Mouse (Mus musculus) myocyte (in vitro differentiated cells): ENCODE data around the gene Adcy2. TPM values are rescaled to one million over a fixed set of nuclear protein-coding genes. Genes with fewer than 3 reads are reported as not detected.

Experiments used
- H3K27me3 ChIP-seq: one replicate; pipeline ENCODE4 v1.6.1; 2011; ENCODE audit not compliant: control insufficient read depth, insufficient read depth, insufficient read length
- H3K36me3 ChIP-seq: one replicate; pipeline ENCODE4 v1.6.1; 2011; ENCODE audit not compliant: control insufficient read depth, insufficient read depth
- H3K4me2 ChIP-seq: one replicate; pipeline ENCODE4 v1.6.1; 2011; ENCODE audit warnings: low read depth, control low read depth
- H3K4me3 ChIP-seq: one replicate; pipeline ENCODE4 v1.5.1; 2011; ENCODE audit warnings: mild to moderate bottlenecking, control low read depth, moderate library complexity
- H3K79me2 ChIP-seq: one replicate; pipeline ENCODE4 v1.6.1; 2011; ENCODE audit not compliant: control insufficient read depth, insufficient read depth
- H3ac ChIP-seq: one replicate; pipeline ENCODE4 v1.6.1; 2011; ENCODE audit not compliant: control insufficient read depth, insufficient read length
- CEBPB ChIP-seq: IDR thresholded peaks from 2 replicates; pipeline ENCODE4 v1.6.1; 2011; ENCODE audit warnings: mild to moderate bottlenecking, moderate library complexity; ENCODE audit not compliant: poor library complexity, insufficient read depth, severe bottlenecking
- E2F4 ChIP-seq: IDR thresholded peaks from one replicate; pipeline ENCODE4 v1.6.1; 2011; ENCODE audit warnings: mild to moderate bottlenecking, control low read depth, moderate library complexity; ENCODE audit not compliant: insufficient read depth
- MAX ChIP-seq: IDR thresholded peaks from one replicate; pipeline ENCODE4 v1.6.1; 2011; ENCODE audit warnings: low read depth, mild to moderate bottlenecking, control low read depth
- MYOD1 ChIP-seq, 3 experiments: IDR thresholded peaks; one replicate each; pipeline ENCODE4 v1.6.1; 2011; ENCODE audit warnings: control low read depth in 2 of 3, low read depth in 2 of 3, mild to moderate bottlenecking in 2 of 3, moderate library complexity in 1 of 3; ENCODE audit not compliant: insufficient read length in 2 of 3, control insufficient read depth in 1 of 3
- MYOG ChIP-seq, 3 experiments: IDR thresholded peaks; one replicate each; pipeline ENCODE4 v1.6.1; 2011; ENCODE audit warnings: control low read depth in 2 of 3, low read depth in 2 of 3, mild to moderate bottlenecking in 2 of 3; ENCODE audit not compliant: insufficient read length in 2 of 3, control insufficient read depth in 1 of 3, insufficient read depth in 1 of 3
- POLR2A ChIP-seq: IDR thresholded peaks from one replicate; pipeline ENCODE4 v1.6.1; 2011; ENCODE audit warnings: low read depth, mild to moderate bottlenecking, control low read depth, moderate library complexity; ENCODE audit not compliant: insufficient read length
- POLR2AphosphoS2 ChIP-seq: IDR thresholded peaks from one replicate; pipeline ENCODE4 v1.6.1; 2011; ENCODE audit warnings: low read depth, control low read depth; ENCODE audit not compliant: insufficient read length
- REST ChIP-seq: IDR thresholded peaks from one replicate; pipeline ENCODE4 v1.6.1; 2011; ENCODE audit warnings: mild to moderate bottlenecking, control low read depth, moderate library complexity; ENCODE audit not compliant: insufficient read depth, insufficient read length
- SRF ChIP-seq: IDR thresholded peaks from one replicate; pipeline ENCODE4 v1.6.1; 2011; ENCODE audit warnings: low read depth; ENCODE audit not compliant: control insufficient read depth, insufficient read length
- TCF12 ChIP-seq: IDR thresholded peaks from one replicate; pipeline ENCODE4 v1.6.1; 2011; ENCODE audit warnings: mild to moderate bottlenecking, control low read depth; ENCODE audit not compliant: poor library complexity, insufficient read depth, severe bottlenecking
- TCF3 ChIP-seq: IDR thresholded peaks from one replicate; pipeline ENCODE4 v1.6.1; 2011; ENCODE audit warnings: low read depth, control low read depth; ENCODE audit not compliant: insufficient read length
- USF1 ChIP-seq: IDR thresholded peaks from one replicate; pipeline ENCODE4 v1.6.1; 2011; ENCODE audit warnings: low read depth, mild to moderate bottlenecking, control low read depth, moderate library complexity
- polyA plus RNA-seq: library from polyadenylated mRNA; unstranded; fragments of >200 nt; fragmentation: generic; extraction: Trizol; gene quantifications from one replicate; pipeline ENCODE4 v1.2.1, GENCODE M21; 2012; ENCODE audit warnings: missing spikeins

Gene Adcy2
- polyA plus RNA-seq, 1 experiment = not detected

GRCm38 (mm10) chr13:68680429-68680828 is 318.9 kb downstream of the Adcy2 start:
- no peaks in the 10 kb centered on the region for H3K36me3 ChIP-seq
- H3K4me2 ChIP-seq = no peak overlapping the region
- no peak for TF ChIP-seq MYOG (IDR thresholded peaks at IDR 0.05; ENCODE audit: control insufficient read depth in 1 of 3, insufficient read depth in 1 of 3, insufficient read length in 2 of 3, low read depth in 2 of 3)
- no peak for TF ChIP-seq MYOD1 (IDR thresholded peaks at IDR 0.05; ENCODE audit: control insufficient read depth in 1 of 3, insufficient read length in 2 of 3, low read depth in 2 of 3)
- H3K27me3 ChIP-seq = no peaks in the 10 kb centered on the region
- no peaks in the 10 kb centered on the region for H3K79me2 ChIP-seq
- no peak overlapping the region for H3K4me3 ChIP-seq
- H3ac ChIP-seq = no peak overlapping the region

DNA sequence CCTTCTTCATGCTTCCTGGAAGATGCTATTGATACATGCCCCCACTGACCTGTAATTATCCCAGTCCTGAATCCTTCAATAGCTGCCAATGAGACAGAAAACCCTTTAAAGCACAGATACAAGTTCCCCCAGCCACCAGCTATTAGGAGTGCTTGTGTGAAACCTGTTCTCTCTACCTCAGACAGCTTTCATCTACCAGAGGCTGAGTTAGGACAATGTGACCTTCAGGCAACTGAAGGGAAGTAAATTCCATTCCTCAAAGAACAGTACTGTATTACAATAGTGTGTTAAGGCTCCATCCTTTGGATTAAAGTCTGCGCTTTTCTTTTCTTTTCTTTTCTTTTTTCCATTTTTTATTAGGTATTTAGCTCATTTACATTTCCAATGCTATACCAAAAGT is 356.6 kb downstream of the Adcy2 start:
- Histone ChIP-seq H3K79me2 (no peaks in the 10 kb centered on the region), H3ac (no peak overlapping the region), H3K4me2 (no peak overlapping the region), H3K27me3 (no peaks in the 10 kb centered on the region), H3K36me3 (no peaks in the 10 kb centered on the region), H3K4me3 (no peak overlapping the region)
- TF ChIP-seq POLR2A (no peak), SRF (no peak), TCF3 (no peak), E2F4 (no peak), MAX (no peak), USF1 (no peak), MYOG (IDR thresholded peaks at IDR 0.05; ENCODE audit: control insufficient read depth in 1 of 3, insufficient read depth in 1 of 3, insufficient read length in 2 of 3, low read depth in 2 of 3) (no peak), POLR2AphosphoS2 (no peak), CEBPB (no peak), REST (no peak), TCF12 (no peak), MYOD1 (IDR thresholded peaks at IDR 0.05; ENCODE audit: control insufficient read depth in 1 of 3, insufficient read length in 2 of 3, low read depth in 2 of 3) (no peak)

DNA sequence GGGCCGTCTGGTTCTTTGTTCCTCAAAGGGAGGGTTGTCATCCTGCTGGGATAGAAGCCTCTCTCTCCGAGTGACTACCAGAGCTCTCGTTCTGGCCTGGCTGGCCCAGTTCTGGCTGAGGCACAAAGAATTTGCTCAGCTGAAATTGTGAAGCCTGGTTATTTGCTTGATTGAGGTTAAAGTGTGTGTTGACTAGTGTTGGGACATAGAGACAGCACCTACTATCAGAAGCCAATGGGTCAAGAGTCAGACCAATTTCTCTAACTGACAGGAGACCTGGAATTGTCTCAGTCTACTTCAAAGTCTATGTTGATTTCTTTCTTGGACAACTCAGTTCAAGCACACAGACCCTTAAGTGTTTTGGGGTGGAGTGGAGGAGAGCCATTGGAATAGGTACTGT is 372.3 kb downstream of the Adcy2 start:
- H3ac ChIP-seq = no peak overlapping the region
- no peaks in the 10 kb centered on the region for H3K27me3 ChIP-seq
- H3K79me2 ChIP-seq = no peaks in the 10 kb centered on the region
- no peak for TF ChIP-seq POLR2AphosphoS2
- TF ChIP-seq POLR2A = no peak
- no peak for TF ChIP-seq MYOG (IDR thresholded peaks at IDR 0.05; ENCODE audit: control insufficient read depth in 1 of 3, insufficient read depth in 1 of 3, insufficient read length in 2 of 3, low read depth in 2 of 3)
- TF ChIP-seq E2F4 = no peak
- TF ChIP-seq TCF3 = no peak
- TF ChIP-seq MAX = no peak
- TF ChIP-seq SRF = no peak
- TF ChIP-seq REST = no peak
- TF ChIP-seq USF1 = no peak
- TF ChIP-seq TCF12 = no peak
- no peak for TF ChIP-seq CEBPB
- TF ChIP-seq MYOD1 (IDR thresholded peaks at IDR 0.05; ENCODE audit: control insufficient read depth in 1 of 3, insufficient read length in 2 of 3, low read depth in 2 of 3) = no peak
- H3K4me2 ChIP-seq = no peak overlapping the region
- H3K4me3 ChIP-seq = no peak overlapping the region
- H3K36me3 ChIP-seq = no peaks in the 10 kb centered on the region

GRCm38 (mm10) chr13:68622792-68623191 is 376.5 kb downstream of the Adcy2 start:
- no peak for TF ChIP-seq USF1
- no peak for TF ChIP-seq REST
- no peak for TF ChIP-seq TCF12
- no peak for TF ChIP-seq TCF3
- TF ChIP-seq MYOG (IDR thresholded peaks at IDR 0.05; ENCODE audit: control insufficient read depth in 1 of 3, insufficient read depth in 1 of 3, insufficient read length in 2 of 3, low read depth in 2 of 3) = no peak
- no peak for TF ChIP-seq MYOD1 (IDR thresholded peaks at IDR 0.05; ENCODE audit: control insufficient read depth in 1 of 3, insufficient read length in 2 of 3, low read depth in 2 of 3)
- TF ChIP-seq MAX = no peak
- no peak for TF ChIP-seq POLR2A
- no peak for TF ChIP-seq POLR2AphosphoS2
- no peak for TF ChIP-seq SRF
- TF ChIP-seq E2F4 = no peak
- no peak for TF ChIP-seq CEBPB
- H3K4me3 ChIP-seq = no peak overlapping the region

GRCm38 (mm10) chr13:68607652-68608405 is 391.5 kb downstream of the Adcy2 start:
- Histone ChIP-seq H3K4me3 (no peak overlapping the region), H3K4me2 (no peak overlapping the region), H3ac (no peak overlapping the region), H3K79me2 (no peaks in the 10 kb centered on the region), H3K27me3 (no peaks in the 10 kb centered on the region), H3K36me3 (no peaks in the 10 kb centered on the region)
- TF ChIP-seq TCF12 (no peak), CEBPB (no peak)

More at GRCm38 (mm10) chr13:68622792-68623191, 376.5 kb downstream of the Adcy2 start:
- Histone ChIP-seq H3ac (no peak overlapping the region), H3K79me2 (no peaks in the 10 kb centered on the region), H3K4me2 (no peak overlapping the region), H3K36me3 (no peaks in the 10 kb centered on the region), H3K27me3 (peaks cover 7% of the 10 kb centered on the region)
